Mouse (Mus musculus): ENCODE results near the gene Gm38431. TPM values are rescaled to one million over a fixed set of nuclear protein-coding genes. Genes with fewer than 3 reads are reported as not detected.

Gene Gm38431
- polyA plus RNA-seq, 1 experiment from 2014 or later: 1.6 TPM

DNA sequence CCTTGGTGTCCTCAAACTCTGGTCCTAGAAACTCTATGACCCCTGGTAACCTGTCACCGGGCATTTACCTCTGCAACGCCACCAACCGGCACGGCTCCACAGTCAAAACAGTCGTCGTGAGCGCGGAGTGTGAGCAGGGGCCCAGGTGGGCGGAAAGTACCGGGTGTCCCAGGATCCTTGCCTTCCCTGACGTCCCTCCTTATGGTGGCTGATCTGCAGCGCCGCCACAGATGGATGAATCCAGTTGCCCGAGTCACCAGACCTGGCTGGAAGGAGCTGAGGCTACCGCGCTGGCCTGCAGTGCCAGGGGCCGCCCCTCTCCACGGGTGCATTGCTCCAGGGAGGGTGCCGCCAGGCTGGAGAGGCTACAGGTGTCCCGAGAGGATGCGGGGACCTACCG is 55.1 kb downstream of the Gm38431 start:
- WGBS (ENCODE audit: insufficient replicate concordance): 4% methylated on average over 22 of the region's 22 CpGs
- Histone ChIP-seq H3K4me2 (no peak overlapping the region; the same call in 1 of the 2 replicates), H3K9me3 (replicated peaks) (no peaks in the 10 kb centered on the region), H3K4me3 (replicated peaks) (0 out of 2 replicates have a peak overlapping the region, but pooled peaks have one; percentile 8), H3K27ac (no peak overlapping the region), H3K36me3 (no peaks in the 10 kb centered on the region), H3K9ac (no peak overlapping the region), H3K4me1 (replicated peaks) (peaks cover 86% of the 10 kb centered on the region), H3K27me3 (peaks cover 78% of the 10 kb centered on the region)
- ATAC-seq (ENCODE audit: low read depth) (no peak), DNase-seq (no peak)

DNA sequence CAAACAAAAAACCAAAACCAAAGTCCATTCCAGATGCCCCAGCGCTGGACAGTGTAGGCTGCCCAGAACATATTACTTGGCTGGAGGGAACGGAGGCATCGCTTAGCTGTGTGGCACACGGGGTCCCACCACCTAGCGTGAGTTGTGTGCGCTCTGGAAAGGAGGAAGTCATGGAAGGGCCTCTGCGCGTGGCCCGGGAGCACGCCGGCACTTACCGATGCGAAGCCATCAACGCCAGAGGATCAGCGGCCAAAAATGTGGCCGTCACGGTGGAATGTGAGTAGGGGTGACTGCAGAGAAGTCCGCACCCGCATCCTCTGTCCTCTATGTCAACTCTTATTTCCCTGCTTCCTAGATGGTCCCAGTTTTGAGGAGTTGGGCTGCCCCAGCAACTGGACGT is 55.6 kb downstream of the Gm38431 start:
- 9% methylated on average over 20 of the region's 20 CpGs for WGBS (ENCODE audit: insufficient replicate concordance)
- ATAC-seq (ENCODE audit: low read depth) (no peak), DNase-seq (no peak)
- Histone ChIP-seq H3K4me1 (replicated peaks) (peaks cover 86% of the 10 kb centered on the region), H3K9ac (no peak overlapping the region), H3K9me3 (replicated peaks) (no peaks in the 10 kb centered on the region), H3K4me2 (no peak overlapping the region), H3K4me3 (replicated peaks) (0 out of 2 replicates have a peak overlapping the region, but pooled peaks have one; percentile 8), H3K27me3 (peaks cover 80% of the 10 kb centered on the region), H3K27ac (no peak overlapping the region), H3K36me3 (no peaks in the 10 kb centered on the region)

DNA sequence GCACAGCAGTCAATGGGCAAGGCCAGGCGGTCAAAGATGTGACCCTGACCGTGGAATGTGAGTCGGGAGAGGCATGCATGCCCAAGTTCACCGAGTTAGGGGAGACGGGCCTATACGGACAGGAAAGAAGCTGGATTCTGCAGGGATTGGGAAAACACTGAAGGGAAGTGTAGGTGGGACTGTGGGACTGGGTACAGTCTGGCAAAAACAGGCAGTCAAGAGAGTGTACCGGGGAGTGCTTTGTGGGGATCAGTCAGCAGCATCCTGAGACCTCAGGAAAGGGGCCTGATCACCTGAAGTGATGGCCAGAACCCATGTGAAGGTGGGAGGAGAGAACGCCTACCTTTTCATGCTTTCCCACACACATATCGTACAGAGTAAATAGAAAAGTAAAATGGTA is 56.2 kb downstream of the Gm38431 start:
- Histone ChIP-seq H3K27ac (no peak overlapping the region), H3K4me2 (no peak overlapping the region), H3K9me3 (replicated peaks) (no peaks in the 10 kb centered on the region), H3K27me3 (peaks cover 80% of the 10 kb centered on the region), H3K9ac (no peak overlapping the region), H3K36me3 (no peaks in the 10 kb centered on the region), H3K4me3 (replicated peaks) (no peak overlapping the region), H3K4me1 (replicated peaks) (peaks cover 85% of the 10 kb centered on the region)
- DNase-seq (no peak), ATAC-seq (ENCODE audit: low read depth) (no peak)
- WGBS (ENCODE audit: insufficient replicate concordance): 32% methylated on average over 9 of the region's 9 CpGs

DNA sequence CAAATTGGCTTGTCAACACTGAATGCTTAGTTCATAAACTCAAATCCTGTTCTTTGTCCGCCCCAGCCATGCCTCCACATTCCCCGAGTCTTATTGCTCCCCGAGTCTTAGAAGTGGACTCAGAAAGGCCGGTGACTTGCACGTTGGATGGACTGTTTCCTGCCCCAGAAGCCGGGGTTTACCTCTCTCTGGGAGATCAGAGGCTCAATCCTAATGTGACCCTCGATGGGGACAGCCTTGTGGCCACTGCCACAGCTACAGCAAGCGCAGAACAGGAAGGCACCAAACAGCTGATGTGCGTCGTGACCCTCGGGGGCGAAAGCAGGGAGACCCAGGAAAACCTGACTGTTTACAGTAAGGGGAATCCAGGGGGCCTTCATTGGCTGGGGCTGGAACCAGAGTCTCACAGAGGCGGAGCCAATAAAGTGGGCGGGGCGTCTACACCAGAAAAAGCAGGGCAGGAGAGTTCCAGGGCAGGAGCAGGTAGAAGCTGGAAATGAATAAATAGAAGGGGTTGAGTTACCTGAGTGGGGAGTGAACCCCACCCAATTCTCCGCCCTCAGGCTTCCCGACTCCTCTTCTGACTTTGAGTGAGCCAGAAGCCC is 57.2 kb downstream of the Gm38431 start:
- Histone ChIP-seq H3K4me2 (no peak overlapping the region), H3K9me3 (replicated peaks) (no peaks in the 10 kb centered on the region), H3K4me1 (replicated peaks) (peaks cover 83% of the 10 kb centered on the region), H3K36me3 (no peaks in the 10 kb centered on the region), H3K27me3 (peaks cover 79% of the 10 kb centered on the region), H3K9ac (no peak overlapping the region), H3K27ac (no peak overlapping the region), H3K4me3 (replicated peaks) (no peak overlapping the region)
- DNase-seq: no peak
- ATAC-seq (ENCODE audit: low read depth): no peak
- 6% methylated on average over 17 of the region's 17 CpGs for WGBS (ENCODE audit: insufficient replicate concordance)

DNA sequence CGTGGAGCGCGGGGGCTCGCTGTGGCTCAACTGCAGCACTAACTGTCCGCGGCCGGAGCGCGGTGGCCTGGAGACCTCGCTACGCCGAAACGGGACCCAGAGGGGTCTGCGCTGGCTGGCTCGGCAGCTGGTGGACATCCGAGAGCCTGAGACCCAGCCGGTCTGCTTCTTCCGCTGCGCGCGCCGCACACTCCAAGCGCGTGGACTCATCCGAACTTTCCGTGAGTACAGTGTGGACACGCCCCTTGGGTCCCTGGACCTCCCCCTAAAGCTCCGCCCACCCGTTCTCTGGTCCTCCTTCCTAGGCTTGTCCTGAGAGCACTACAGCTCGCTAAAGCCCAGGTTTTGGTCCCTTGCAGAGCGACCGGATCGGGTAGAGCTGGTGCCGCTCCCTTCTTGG is 58.7 kb downstream of the Gm38431 start:
- H3K27me3 ChIP-seq: peaks cover 66% of the 10 kb centered on the region
- H3K4me3 ChIP-seq (replicated peaks): peak overlapping the region; percentile 75
- DNase-seq (peak; percentile 88), ATAC-seq (ENCODE audit: low read depth) (peak; percentile 49)
- H3K4me2 ChIP-seq: peak overlapping the region; percentile 99
- H3K9ac ChIP-seq: peak overlapping the region; percentile 75
- no peak overlapping the region for H3K27ac ChIP-seq
- WGBS (ENCODE audit: insufficient replicate concordance): under 1% methylated on average over 34 of the region's 34 CpGs
- H3K9me3 ChIP-seq (replicated peaks): no peaks in the 10 kb centered on the region
- no peaks in the 10 kb centered on the region for H3K36me3 ChIP-seq
- peaks cover 83% of the 10 kb centered on the region for H3K4me1 ChIP-seq (replicated peaks)

DNA sequence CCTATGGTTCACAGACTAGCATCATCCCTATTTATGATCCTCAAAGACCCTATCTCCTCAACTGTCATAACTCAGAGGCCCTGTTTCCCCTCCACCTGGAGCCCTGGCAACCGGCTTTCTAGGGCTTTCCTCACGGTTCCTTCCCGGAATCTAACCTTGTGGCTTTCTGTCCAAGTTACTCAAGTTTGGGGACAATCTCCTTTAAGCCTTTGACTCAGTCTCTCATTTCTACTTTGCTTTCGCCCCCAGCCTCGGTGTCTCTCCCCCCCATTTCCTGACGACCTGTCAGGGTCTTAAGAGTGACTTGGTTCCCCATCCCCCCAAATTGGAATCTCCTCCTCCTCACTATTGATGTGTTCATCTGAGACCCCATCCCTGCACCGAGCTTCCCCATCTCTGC is 59.3 kb downstream of the Gm38431 start:
- Histone ChIP-seq H3K36me3 (peaks cover 6% of the 10 kb centered on the region; the same call in 1 of the 2 replicates), H3K9me3 (replicated peaks) (no peaks in the 10 kb centered on the region), H3K4me3 (replicated peaks) (peak overlapping the region; percentile 75), H3K27me3 (peaks cover 60% of the 10 kb centered on the region), H3K4me1 (replicated peaks) (peaks cover 86% of the 10 kb centered on the region), H3K9ac (peak overlapping the region; percentile 75), H3K4me2 (peak overlapping the region; percentile 99), H3K27ac (no peak overlapping the region)
- no peak for DNase-seq
- ATAC-seq (ENCODE audit: low read depth): no peak
- WGBS (ENCODE audit: insufficient replicate concordance): 4% methylated on average over 7 of the region's 7 CpGs

DNA sequence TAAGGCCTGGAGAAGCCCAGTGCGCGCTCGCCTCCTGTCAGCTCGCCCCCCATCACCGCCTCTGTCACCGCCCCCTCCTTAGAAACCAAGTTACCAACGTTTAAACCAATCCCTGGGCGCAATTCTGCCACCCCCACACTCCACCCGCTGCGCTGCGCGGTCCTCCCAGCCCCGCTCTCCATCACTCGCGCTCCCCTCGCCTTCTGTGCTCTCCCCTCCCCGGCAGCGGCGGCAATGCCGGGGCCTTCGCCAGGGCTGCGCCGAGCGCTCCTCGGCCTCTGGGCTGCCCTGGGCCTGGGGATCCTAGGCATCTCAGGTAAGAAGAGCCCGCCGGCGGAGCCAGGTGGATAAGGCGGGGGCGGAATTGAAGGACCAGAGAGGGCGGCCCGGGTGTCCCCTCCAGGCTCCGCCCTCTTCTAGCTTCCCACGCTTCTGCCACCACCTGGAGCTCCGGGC is 59.9 kb downstream of the Gm38431 start, which contains the start of gene Icam5:
TSS of gene Icam5 (plus strand) at position 178 of the 456 bp plus-strand sequence.
- DNase-seq (no peak), ATAC-seq (ENCODE audit: low read depth) (no peak)
- H3K27ac ChIP-seq: peak within 1 kb of the TSS; percentile 94
- H3K4me2 ChIP-seq: peak within 1 kb of the TSS; percentile 99
- H3K36me3 ChIP-seq: peaks cover 11% of the 10 kb centered on the region; the same call in 1 of the 2 replicates
- WGBS (ENCODE audit: insufficient replicate concordance): under 1% methylated on average over 35 of the region's 35 CpGs
- peaks cover 54% of the 10 kb centered on the region for H3K27me3 ChIP-seq
- peak within 1 kb of the TSS; percentile 75 for H3K9ac ChIP-seq
- H3K9me3 ChIP-seq (replicated peaks): no peaks in the 10 kb centered on the region
- H3K4me1 ChIP-seq (replicated peaks): peaks cover 86% of the 10 kb centered on the region
- peak within 1 kb of the TSS; percentile 75 for H3K4me3 ChIP-seq (replicated peaks)

DNA sequence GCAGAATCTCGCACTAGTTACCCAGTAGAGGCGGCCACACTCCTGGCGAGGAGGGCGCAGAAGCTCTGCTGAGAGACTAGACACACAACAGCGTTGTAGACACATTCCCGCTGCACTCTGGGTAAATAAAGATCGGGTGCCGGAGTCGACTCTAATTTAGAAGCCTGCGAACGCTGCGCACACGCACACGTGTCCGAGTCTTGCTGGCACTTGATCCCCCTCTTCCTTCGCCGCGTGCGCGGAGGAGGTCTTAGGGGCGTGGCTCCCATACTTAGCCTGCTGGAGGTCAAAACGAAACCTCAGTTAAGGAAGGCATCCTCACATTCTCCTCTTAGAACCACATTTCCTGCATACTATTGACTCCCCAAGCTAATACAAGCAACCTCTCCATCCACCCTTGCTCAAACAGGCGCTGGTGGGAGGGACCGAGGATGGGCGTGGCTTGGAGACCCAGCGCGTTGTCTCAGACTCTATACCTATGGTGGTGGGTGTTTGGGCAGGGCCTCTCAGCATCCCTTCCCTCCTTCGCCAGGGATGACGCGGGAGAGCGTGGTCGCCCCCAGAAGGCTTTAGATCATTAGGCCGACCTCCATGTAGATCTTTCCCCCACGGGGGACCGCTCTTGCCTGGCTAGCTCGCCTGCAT is 60.4 kb downstream of the Gm38431 start:
- Histone ChIP-seq H3K9me3 (replicated peaks) (no peaks in the 10 kb centered on the region), H3K4me3 (replicated peaks) (peak overlapping the region; percentile 75), H3K36me3 (peaks cover 11% of the 10 kb centered on the region; the same call in 1 of the 2 replicates), H3K4me1 (replicated peaks) (peaks cover 86% of the 10 kb centered on the region), H3K4me2 (peak overlapping the region; percentile 99), H3K27me3 (peaks cover 48% of the 10 kb centered on the region), H3K9ac (peak overlapping the region; percentile 75), H3K27ac (peak overlapping the region; percentile 94)
- WGBS (ENCODE audit: insufficient replicate concordance): under 1% methylated on average over 36 of the region's 36 CpGs
- ATAC-seq (ENCODE audit: low read depth): no peak
- peak; percentile 60 for DNase-seq

DNA sequence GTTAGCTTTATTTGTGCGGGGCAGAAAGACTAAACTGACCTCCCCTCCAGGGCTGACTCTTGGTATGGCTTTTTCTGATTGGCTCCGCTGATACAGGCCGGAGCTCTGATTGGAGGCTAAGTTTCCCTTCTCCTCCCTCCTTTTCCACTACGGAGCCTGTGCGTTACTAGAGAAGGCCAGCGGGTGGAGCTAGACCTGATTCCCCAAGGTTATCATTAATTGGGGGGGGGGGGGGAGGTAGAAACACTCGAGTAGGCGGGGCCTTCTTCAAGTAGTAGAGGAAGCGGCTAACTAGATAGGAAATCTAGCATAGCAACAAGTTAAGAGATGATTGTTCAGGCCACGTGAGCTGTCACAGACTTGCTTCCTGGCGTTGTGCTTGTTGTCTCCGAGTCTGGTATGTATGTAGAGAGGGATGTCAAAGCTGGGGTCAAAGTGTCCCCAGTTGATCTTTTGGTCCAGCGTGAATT is 61.0 kb downstream of the Gm38431 start:
- Histone ChIP-seq H3K27ac (peak overlapping the region; percentile 98), H3K4me2 (peak overlapping the region; percentile 99), H3K36me3 (peaks cover 14% of the 10 kb centered on the region; the same call in 1 of the 2 replicates), H3K9ac (peak overlapping the region; percentile 94), H3K4me1 (replicated peaks) (peaks cover 84% of the 10 kb centered on the region), H3K9me3 (replicated peaks) (no peaks in the 10 kb centered on the region), H3K4me3 (replicated peaks) (peak overlapping the region; percentile 75), H3K27me3 (peaks cover 43% of the 10 kb centered on the region)
- 1% methylated on average over 13 of the region's 13 CpGs for WGBS (ENCODE audit: insufficient replicate concordance)
- peak; percentile 86 for DNase-seq
- ATAC-seq (ENCODE audit: low read depth): peak; percentile 68

DNA sequence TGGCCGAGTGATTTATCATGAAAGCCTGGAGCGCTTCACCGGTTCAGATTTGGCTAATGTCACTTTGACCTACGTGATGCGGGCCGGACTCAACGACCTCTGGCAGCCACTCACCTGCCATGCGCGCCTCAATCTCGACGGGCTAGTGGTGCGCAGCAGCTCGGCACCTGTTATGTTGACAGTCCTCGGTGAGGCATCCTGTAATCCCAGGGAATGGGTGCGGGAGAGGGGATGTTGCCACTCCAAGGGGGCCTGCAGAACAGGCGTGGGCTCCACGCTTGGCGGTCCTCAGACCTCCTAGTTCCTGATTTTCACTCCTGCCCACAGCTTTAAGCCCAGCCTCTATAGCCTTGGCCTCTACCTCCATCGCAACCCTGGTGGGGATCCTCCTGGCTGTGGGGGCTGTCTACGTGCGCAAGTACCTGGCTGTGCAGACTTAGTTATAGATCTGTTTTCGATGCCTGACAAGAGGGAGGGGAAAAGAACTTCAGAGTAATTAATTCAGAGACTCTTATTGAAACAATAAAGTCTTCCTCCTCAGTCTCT is 61.7 kb downstream of the Gm38431 start:
- Histone ChIP-seq H3K27ac (peak overlapping the region; percentile 98), H3K9me3 (replicated peaks) (no peaks in the 10 kb centered on the region), H3K4me2 (peak overlapping the region; percentile 99), H3K4me3 (replicated peaks) (peak overlapping the region; percentile 75), H3K36me3 (peaks cover 18% of the 10 kb centered on the region; the same call in 1 of the 2 replicates), H3K27me3 (peaks cover 36% of the 10 kb centered on the region), H3K9ac (peak overlapping the region; percentile 94), H3K4me1 (replicated peaks) (peaks cover 80% of the 10 kb centered on the region)
- DNase-seq: no peak
- ATAC-seq (ENCODE audit: low read depth): no peak; the same call in 1 of the 2 replicates
- 11% methylated on average over 22 of the region's 22 CpGs for WGBS (ENCODE audit: insufficient replicate concordance)
